ENCODE assay signal across 7 mouse cellular contexts in the genomic region with DNA sequence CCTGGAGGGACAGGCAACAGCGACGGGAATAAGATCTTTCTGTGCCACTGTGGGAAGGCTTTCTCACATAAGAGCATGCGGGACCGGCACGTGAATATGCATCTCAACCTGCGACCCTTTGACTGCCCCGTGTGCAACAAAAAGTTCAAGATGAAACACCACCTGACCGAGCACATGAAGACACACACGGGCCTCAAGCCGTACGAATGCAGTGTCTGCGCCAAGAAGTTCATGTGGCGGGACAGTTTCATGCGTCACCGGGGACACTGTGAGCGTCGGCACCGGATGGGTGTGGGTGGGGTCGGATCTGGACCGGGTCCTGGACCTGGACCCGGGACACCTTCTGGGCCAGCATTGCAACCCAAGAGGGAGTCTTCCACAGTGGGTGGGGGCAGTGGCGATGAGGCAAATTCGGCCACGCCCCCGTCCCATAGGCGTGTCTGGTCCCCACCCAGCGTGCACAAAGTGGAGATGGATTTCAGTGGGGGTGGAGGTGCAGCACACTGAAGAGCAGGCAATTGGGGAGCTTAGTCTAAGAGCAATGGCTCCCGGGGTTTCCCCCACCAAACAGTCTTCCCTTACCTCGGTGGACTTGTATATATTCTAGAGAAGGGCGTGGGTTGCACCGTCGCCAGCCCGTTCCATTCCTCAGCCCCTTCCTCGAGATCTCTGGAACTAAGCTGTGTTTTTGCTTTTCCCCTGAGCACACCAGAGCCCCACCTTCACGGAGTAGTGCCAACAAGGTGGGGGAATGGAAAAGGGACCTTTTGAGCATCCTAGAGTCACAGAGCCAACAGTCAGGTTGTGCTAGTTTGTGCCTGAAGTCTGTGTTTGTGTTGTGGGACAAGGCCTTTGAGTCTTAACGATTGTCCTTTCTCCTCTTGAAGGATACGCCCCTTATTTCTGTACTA. TPM values are rescaled to one million over a fixed set of nuclear protein-coding genes. Genes with fewer than 3 reads are reported as not detected.
DNase-seq lines count a peak whose midpoint lies in the region; ATAC-seq and TF ChIP-seq lines count a peak whose summit lies in the region.

No protein-coding gene starts in this region.

- WGBS in embryonic facial prominence, embryonic 10.5 days: 62% methylated on average over 37 of the region's 37 CpGs
- WGBS in heart, embryonic 15.5 days: 52% methylated on average over 37 of the region's 37 CpGs
- WGBS in limb, embryonic 14.5 days: 60% methylated on average over 37 of the region's 37 CpGs
- 60% methylated on average over 37 of the region's 37 CpGs for WGBS in neural tube, embryonic 13.5 days

- peaks cover 10% of the 10 kb centered on the region; the same call in 1 of the 2 replicates for H3K27me3 ChIP-seq in embryonic facial prominence, embryonic 10.5 days (replicated peaks; ENCODE audit: low read depth, poor library complexity, severe bottlenecking)
- H3K27me3 ChIP-seq in heart, embryonic 15.5 days: no peaks in the 10 kb centered on the region
- no peaks in the 10 kb centered on the region for H3K27me3 ChIP-seq in limb, embryonic 14.5 days (ENCODE audit: control insufficient read depth, insufficient read depth, low read length)
- no peaks in the 10 kb centered on the region for H3K27me3 ChIP-seq in neural tube, embryonic 13.5 days

- H3K4me1 ChIP-seq in embryonic facial prominence, embryonic 10.5 days: peaks cover 70% of the 10 kb centered on the region
- peaks cover 45% of the 10 kb centered on the region for H3K4me1 ChIP-seq in heart, embryonic 15.5 days (replicated peaks)
- H3K4me1 ChIP-seq in limb, embryonic 14.5 days (ENCODE audit: control insufficient read depth, insufficient read depth, low read length): peaks cover 18% of the 10 kb centered on the region
- peaks cover 69% of the 10 kb centered on the region for H3K4me1 ChIP-seq in neural tube, embryonic 13.5 days (replicated peaks)

- ATAC-seq in heart, embryonic 15.5 days (replicated peaks; ENCODE audit: insufficient number of reproducible peaks, insufficient read depth, low FRiP score, low read depth): no peak
- no peak for ATAC-seq in limb, embryonic 14.5 days (ENCODE audit: low FRiP score, low read depth)
- no peak for ATAC-seq in neural tube, embryonic 13.5 days (ENCODE audit: low read depth)

- H3K4me3 ChIP-seq in embryonic facial prominence, embryonic 10.5 days: peak overlapping the region; percentile 73
- H3K4me3 ChIP-seq in heart, embryonic 15.5 days: peak overlapping the region; percentile 72
- peak overlapping the region; percentile 67 for H3K4me3 ChIP-seq in limb, embryonic 14.5 days (replicated peaks; ENCODE audit: low read length)
- peak overlapping the region; percentile 46 for H3K4me3 ChIP-seq in neural tube, embryonic 13.5 days

- no peak for TF ChIP-seq POLR2A in limb, embryonic 14.5 days (IDR thresholded peaks at IDR 0.05; ENCODE audit: borderline replicate concordance, extremely low read depth, insufficient read depth, insufficient read length)

- peak overlapping the region; percentile 98 for H3K4me2 ChIP-seq in heart, embryonic 15.5 days
- H3K4me2 ChIP-seq in limb, embryonic 14.5 days (replicated peaks; ENCODE audit: low read depth, low read length, severe bottlenecking): peak overlapping the region; percentile 99
- H3K4me2 ChIP-seq in neural tube, embryonic 13.5 days: peak overlapping the region; percentile 76

- H3K9me3 ChIP-seq in embryonic facial prominence, embryonic 10.5 days: no peaks in the 10 kb centered on the region
- no peaks in the 10 kb centered on the region for H3K9me3 ChIP-seq in heart, embryonic 15.5 days (replicated peaks)
- no peaks in the 10 kb centered on the region for H3K9me3 ChIP-seq in limb, embryonic 14.5 days (ENCODE audit: control insufficient read depth, low read length)
- H3K9me3 ChIP-seq in neural tube, embryonic 13.5 days: no peaks in the 10 kb centered on the region

- peak; percentile 39 to 65 for DNase-seq in spleen, postnatal 10 days (ENCODE audit: low spot score in 2 of 2)
- no peak for DNase-seq in spleen, postnatal 14 days (ENCODE audit: low spot score in 2 of 2)
- peak; percentile 9 for DNase-seq in embryonic facial prominence, embryonic 10.5 days (ENCODE audit: low spot score)
- no peak for DNase-seq in limb, embryonic 14.5 days (ENCODE audit: low spot score)
- DNase-seq in layer of hippocampus, adult 9-11 months: no peak

- peak overlapping the region; percentile 82 for H3K9ac ChIP-seq in heart, embryonic 15.5 days
- peak overlapping the region; percentile 66; the same call in 1 of the 2 replicates for H3K9ac ChIP-seq in limb, embryonic 14.5 days (ENCODE audit: low read depth, low read length, severe bottlenecking)
- peak overlapping the region; percentile 73; the same call in 1 of the 2 replicates for H3K9ac ChIP-seq in neural tube, embryonic 13.5 days

- H3K36me3 ChIP-seq in embryonic facial prominence, embryonic 10.5 days (replicated peaks): peaks cover 36% of the 10 kb centered on the region
- peaks cover 15% of the 10 kb centered on the region for H3K36me3 ChIP-seq in heart, embryonic 15.5 days
- peaks cover 25% of the 10 kb centered on the region for H3K36me3 ChIP-seq in limb, embryonic 14.5 days (ENCODE audit: control insufficient read depth, insufficient read depth, low read length)
- H3K36me3 ChIP-seq in neural tube, embryonic 13.5 days: peaks cover 31% of the 10 kb centered on the region

- H3K27ac ChIP-seq in embryonic facial prominence, embryonic 10.5 days (replicated peaks): no peak overlapping the region
- peak overlapping the region; percentile 86 for H3K27ac ChIP-seq in heart, embryonic 15.5 days
- H3K27ac ChIP-seq in limb, embryonic 14.5 days (replicated peaks; ENCODE audit: low read depth, low read length): no peak overlapping the region
- H3K27ac ChIP-seq in neural tube, embryonic 13.5 days (replicated peaks): peak overlapping the region; percentile 66; the same call in 1 of the 2 replicates

RNA-seq across cellular contexts. Expression of a gene that starts 2.8 kb away (rescaled TPM):
- polyA plus RNA-seq in embryonic facial prominence, embryonic 10.5 days (2016; fragmentation: Nextera tagmentation; extraction: Ambion mirVana): 19.6 and 21.1 TPM in 2 replicates
- polyA plus RNA-seq in heart, embryonic 15.5 days (2015; fragmentation: Nextera tagmentation; extraction: Ambion mirVana): 11.3 and 15.3 TPM in 2 replicates
- polyA plus RNA-seq in limb, embryonic 14.5 days (2012; rRNA removed): 27.9 and 34.0 TPM in 2 replicates
- 10.1 and 10.8 TPM in 2 replicates for polyA plus RNA-seq in limb, embryonic 14.5 days (2014; fragmentation: Nextera tagmentation; extraction: Ambion mirVana)
- 17.3 and 17.7 TPM in 2 replicates for polyA plus RNA-seq in neural tube, embryonic 13.5 days (2015; fragmentation: Nextera tagmentation; extraction: Ambion mirVana)

RNA-seq across cellular contexts. Expression of a gene that starts 2.8 kb away (rescaled TPM):
- 9.9 and 11.8 TPM in 2 replicates for polyA plus RNA-seq in embryonic facial prominence, embryonic 10.5 days (2016; fragmentation: Nextera tagmentation; extraction: Ambion mirVana)
- 44.3 and 61.3 TPM in 2 replicates for polyA plus RNA-seq in heart, embryonic 15.5 days (2015; fragmentation: Nextera tagmentation; extraction: Ambion mirVana)
- polyA plus RNA-seq in limb, embryonic 14.5 days (2012; rRNA removed): 18.7 and 23.8 TPM in 2 replicates
- polyA plus RNA-seq in limb, embryonic 14.5 days (2014; fragmentation: Nextera tagmentation; extraction: Ambion mirVana): 28.9 and 30.5 TPM in 2 replicates
- 30.4 and 31.1 TPM in 2 replicates for polyA plus RNA-seq in neural tube, embryonic 13.5 days (2015; fragmentation: Nextera tagmentation; extraction: Ambion mirVana)

RNA-seq across cellular contexts. Expression of a gene that starts 9.3 kb away (rescaled TPM):
- 80.0 and 84.9 TPM in 2 replicates for polyA plus RNA-seq in embryonic facial prominence, embryonic 10.5 days (2016; fragmentation: Nextera tagmentation; extraction: Ambion mirVana)
- 27.1 and 36.7 TPM in 2 replicates for polyA plus RNA-seq in heart, embryonic 15.5 days (2015; fragmentation: Nextera tagmentation; extraction: Ambion mirVana)
- polyA plus RNA-seq in limb, embryonic 14.5 days (2012; rRNA removed): 46.1 and 53.6 TPM in 2 replicates
- 40.5 and 44.1 TPM in 2 replicates for polyA plus RNA-seq in limb, embryonic 14.5 days (2014; fragmentation: Nextera tagmentation; extraction: Ambion mirVana)
- 51.0 TPM in 2 replicates for polyA plus RNA-seq in neural tube, embryonic 13.5 days (2015; fragmentation: Nextera tagmentation; extraction: Ambion mirVana)

RNA-seq across cellular contexts. Expression of a gene that starts 10.8 kb away (rescaled TPM):
- 40.2 and 41.0 TPM in 2 replicates for polyA plus RNA-seq in embryonic facial prominence, embryonic 10.5 days (2016; fragmentation: Nextera tagmentation; extraction: Ambion mirVana)
- polyA plus RNA-seq in heart, embryonic 15.5 days (2015; fragmentation: Nextera tagmentation; extraction: Ambion mirVana): 34.7 and 44.8 TPM in 2 replicates
- 193 and 265 TPM in 2 replicates for polyA plus RNA-seq in limb, embryonic 14.5 days (2012; rRNA removed)
- polyA plus RNA-seq in limb, embryonic 14.5 days (2014; fragmentation: Nextera tagmentation; extraction: Ambion mirVana): 48.7 and 51.8 TPM in 2 replicates
- 59.5 and 64.7 TPM in 2 replicates for polyA plus RNA-seq in neural tube, embryonic 13.5 days (2015; fragmentation: Nextera tagmentation; extraction: Ambion mirVana)

RNA-seq across cellular contexts. Expression of a gene that starts 13.6 kb away (rescaled TPM):
- 0.27 and 0.45 TPM in 2 replicates for polyA plus RNA-seq in embryonic facial prominence, embryonic 10.5 days (2016; fragmentation: Nextera tagmentation; extraction: Ambion mirVana)
- polyA plus RNA-seq in heart, embryonic 15.5 days (2015; fragmentation: Nextera tagmentation; extraction: Ambion mirVana): 0.18 TPM in 1 of 2 replicates, not detected in the other
- 0.34 and 0.49 TPM in 2 replicates for polyA plus RNA-seq in limb, embryonic 14.5 days (2012; rRNA removed)
- 0.32 and 0.40 TPM in 2 replicates for polyA plus RNA-seq in limb, embryonic 14.5 days (2014; fragmentation: Nextera tagmentation; extraction: Ambion mirVana)
- polyA plus RNA-seq in neural tube, embryonic 13.5 days (2015; fragmentation: Nextera tagmentation; extraction: Ambion mirVana): 0.43 TPM in 1 of 2 replicates, not detected in the other

Comparison
In these comparisons a context has a peak if more than half of its experiments do, and no peak if none do; other contexts are left out.
1. DNase-seq: peak in spleen, postnatal 10 days (2 of 2) and embryonic facial prominence, embryonic 10.5 days (single experiment); none in spleen, postnatal 14 days (0 of 2), limb, embryonic 14.5 days (single experiment) and layer of hippocampus, adult 9-11 months (single experiment).
2. H3K27ac ChIP-seq: peak in heart, embryonic 15.5 days (single experiment) and neural tube, embryonic 13.5 days (single experiment); none in embryonic facial prominence, embryonic 10.5 days (single experiment) and limb, embryonic 14.5 days (single experiment).
3. Peak in every context shown above with its lines, with median percentiles within 50 percentile points of each other: H3K4me3 ChIP-seq, H3K4me2 ChIP-seq and H3K9ac ChIP-seq.